Mouse (Mus musculus) erythroblast, embryonic 14.5 days (primary cell): ENCODE measurements around the gene Nt5c1a. TPM values are rescaled to one million over a fixed set of nuclear protein-coding genes. Genes with fewer than 3 reads are reported as not detected.

Source experiments
- H3K27me3 ChIP-seq: 2 replicates; pipeline ENCODE4 v1.6.1; 2012; ENCODE audit warnings: inconsistent platforms; ENCODE audit not compliant: control insufficient read depth
- H3K36me3 ChIP-seq: 2 replicates; pipeline ENCODE4 v1.6.1; 2012; ENCODE audit warnings: mild to moderate bottlenecking, inconsistent platforms; ENCODE audit not compliant: control insufficient read depth
- H3K4me1 ChIP-seq: 2 replicates; pipeline ENCODE4 v1.6.1; 2012; ENCODE audit warnings: inconsistent platforms; ENCODE audit not compliant: control insufficient read depth
- H3K4me3 ChIP-seq: replicated peaks from 2 replicates; pipeline ENCODE3; 2012; ENCODE audit warnings: moderate library complexity, mild to moderate bottlenecking, inconsistent platforms
- H3K9me3 ChIP-seq: 2 replicates; pipeline ENCODE4 v1.6.1; 2012; ENCODE audit warnings: low read length, inconsistent platforms, mixed read lengths; ENCODE audit not compliant: control insufficient read depth
- GATA1 ChIP-seq: IDR thresholded peaks from 2 replicates; pipeline ENCODE4 v1.6.1; 2012; ENCODE audit warnings: low read length, inconsistent platforms, mixed read lengths
- TAL1 ChIP-seq: IDR thresholded peaks from 3 replicates; pipeline ENCODE4 v1.6.1; 2012; ENCODE audit warnings: low read length, inconsistent platforms, mixed read lengths
- polyA plus RNA-seq: library from polyadenylated mRNA; stranded (reverse); fragments of >175 nt; gene quantifications from 2 replicates; pipeline ENCODE4 v1.2.3, GENCODE M21; 2012

Gene Nt5c1a
- polyA plus RNA-seq, 1 experiment: not detected

- Histone ChIP-seq H3K4me3 (no peak overlapping the region), H3K9me3 (no peaks in the 10 kb centered on the region; the same call in 1 of the 2 replicates), H3K36me3 (no peaks in the 10 kb centered on the region), H3K27me3 (peaks cover 62% of the 10 kb centered on the region), H3K4me1 (no peaks in the 10 kb centered on the region)
- TF ChIP-seq TAL1 (no peak), GATA1 (no peak)
These were observed 753 bp downstream of the Nt5c1a start for GRCm38 (mm10) chr4:123202094-123202420.

GRCm38 (mm10) chr4:123207337-123207736, 6.0 kb downstream of the Nt5c1a start:
- Histone ChIP-seq H3K4me3 (no peak overlapping the region), H3K27me3 (peaks cover 24% of the 10 kb centered on the region), H3K9me3 (no peaks in the 10 kb centered on the region; the same call in 1 of the 2 replicates), H3K36me3 (no peaks in the 10 kb centered on the region), H3K4me1 (no peaks in the 10 kb centered on the region)
- TF ChIP-seq GATA1: no peak

DNA sequence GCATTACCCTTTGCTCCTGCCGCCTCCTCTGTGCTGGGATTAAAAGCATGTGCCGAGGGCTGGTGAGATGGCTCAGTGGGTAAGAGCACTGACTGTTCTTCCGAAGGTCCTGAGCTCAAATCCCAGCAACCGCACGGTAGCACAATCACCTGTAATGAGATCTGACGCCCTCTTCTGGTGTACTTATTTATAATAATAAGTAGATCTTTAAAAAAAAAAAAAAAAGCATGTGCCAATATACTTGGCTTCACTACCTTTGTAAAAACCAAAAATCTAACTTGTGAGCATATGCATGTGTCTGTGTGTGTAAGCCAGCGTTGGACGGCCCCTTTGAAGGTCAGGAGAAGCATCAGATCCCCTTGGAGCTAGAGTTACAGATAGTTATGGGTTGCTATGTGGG, 9.7 kb downstream of the Nt5c1a start:
- Histone ChIP-seq H3K9me3 (no peaks in the 10 kb centered on the region), H3K4me3 (no peak overlapping the region), H3K4me1 (no peaks in the 10 kb centered on the region), H3K36me3 (no peaks in the 10 kb centered on the region), H3K27me3 (peaks cover 8% of the 10 kb centered on the region; the same call in 1 of the 2 replicates)
- TF ChIP-seq TAL1 (no peak), GATA1 (no peak)

GRCm38 (mm10) chr4:123211453-123211852, 10.1 kb downstream of the Nt5c1a start:
- Histone ChIP-seq H3K27me3 (peaks cover 8% of the 10 kb centered on the region; the same call in 1 of the 2 replicates), H3K4me1 (no peaks in the 10 kb centered on the region), H3K9me3 (no peaks in the 10 kb centered on the region), H3K4me3 (no peak overlapping the region), H3K36me3 (no peaks in the 10 kb centered on the region)
- TF ChIP-seq TAL1 (no peak), GATA1 (no peak)

DNA sequence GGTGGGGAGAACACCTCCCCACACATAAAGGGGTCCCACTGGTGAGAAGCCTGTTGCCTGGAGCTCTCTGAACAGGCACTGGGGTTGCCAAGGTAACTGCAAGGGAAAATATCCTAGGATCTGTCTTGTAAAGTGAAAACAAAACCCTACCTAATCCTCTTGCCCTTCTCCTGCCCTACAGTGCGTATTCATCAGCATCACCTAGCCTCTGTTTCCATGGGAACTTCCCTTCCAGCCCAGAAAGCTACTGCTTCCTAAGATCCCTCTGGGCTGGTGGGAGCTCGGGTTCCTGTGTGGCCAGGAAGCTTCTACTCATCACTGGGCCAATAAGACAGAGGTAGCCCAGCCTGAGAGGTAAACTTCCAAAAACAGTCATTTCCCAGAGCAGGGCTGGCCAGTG, 11.0 kb downstream of the Nt5c1a start:
- no peak for TF ChIP-seq TAL1
- peaks cover 8% of the 10 kb centered on the region; the same call in 1 of the 2 replicates for H3K27me3 ChIP-seq
- no peak overlapping the region for H3K4me3 ChIP-seq
- no peaks in the 10 kb centered on the region for H3K4me1 ChIP-seq
- H3K36me3 ChIP-seq: no peaks in the 10 kb centered on the region
- no peaks in the 10 kb centered on the region for H3K9me3 ChIP-seq

DNA sequence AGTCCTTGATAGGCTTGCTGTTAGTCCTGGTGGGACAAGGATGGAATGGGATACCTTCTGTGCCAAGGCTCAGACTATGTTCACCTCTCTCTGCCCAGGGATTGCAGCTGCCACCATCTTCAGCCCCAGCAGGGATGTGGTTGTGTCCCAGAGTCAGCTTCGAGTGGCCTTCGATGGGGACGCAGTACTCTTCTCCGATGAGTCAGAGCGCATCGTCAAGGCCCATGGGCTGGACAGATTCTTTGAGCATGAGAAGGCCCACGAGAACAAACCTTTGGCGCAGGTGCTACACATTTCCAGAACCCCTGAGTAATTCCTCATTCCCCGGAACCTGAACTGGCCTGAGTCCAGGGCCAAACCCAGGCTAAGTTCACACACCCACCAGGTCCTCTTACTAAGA, 12.7 kb downstream of the Nt5c1a start:
- H3K36me3 ChIP-seq: no peaks in the 10 kb centered on the region
- no peaks in the 10 kb centered on the region for H3K4me1 ChIP-seq
- H3K27me3 ChIP-seq: no peaks in the 10 kb centered on the region; the same call in 1 of the 2 replicates
- no peak for TF ChIP-seq GATA1
- no peak for TF ChIP-seq TAL1
- no peaks in the 10 kb centered on the region for H3K9me3 ChIP-seq
- no peak overlapping the region for H3K4me3 ChIP-seq

- H3K27me3 ChIP-seq: no peaks in the 10 kb centered on the region
- no peaks in the 10 kb centered on the region for H3K36me3 ChIP-seq
- TF ChIP-seq TAL1 (no peak), GATA1 (no peak)
- H3K4me1 ChIP-seq: no peaks in the 10 kb centered on the region
- H3K9me3 ChIP-seq: no peaks in the 10 kb centered on the region
- H3K4me3 ChIP-seq: no peak overlapping the region
These were observed 14.1 kb downstream of the Nt5c1a start for GRCm38 (mm10) chr4:123215367-123215766.

- Histone ChIP-seq H3K4me3 (no peak overlapping the region), H3K4me1 (no peaks in the 10 kb centered on the region), H3K9me3 (no peaks in the 10 kb centered on the region), H3K27me3 (no peaks in the 10 kb centered on the region), H3K36me3 (no peaks in the 10 kb centered on the region)
- TF ChIP-seq TAL1 (no peak), GATA1 (no peak)
These were observed 15.5 kb downstream of the Nt5c1a start for GRCm38 (mm10) chr4:123216782-123217181.

DNA sequence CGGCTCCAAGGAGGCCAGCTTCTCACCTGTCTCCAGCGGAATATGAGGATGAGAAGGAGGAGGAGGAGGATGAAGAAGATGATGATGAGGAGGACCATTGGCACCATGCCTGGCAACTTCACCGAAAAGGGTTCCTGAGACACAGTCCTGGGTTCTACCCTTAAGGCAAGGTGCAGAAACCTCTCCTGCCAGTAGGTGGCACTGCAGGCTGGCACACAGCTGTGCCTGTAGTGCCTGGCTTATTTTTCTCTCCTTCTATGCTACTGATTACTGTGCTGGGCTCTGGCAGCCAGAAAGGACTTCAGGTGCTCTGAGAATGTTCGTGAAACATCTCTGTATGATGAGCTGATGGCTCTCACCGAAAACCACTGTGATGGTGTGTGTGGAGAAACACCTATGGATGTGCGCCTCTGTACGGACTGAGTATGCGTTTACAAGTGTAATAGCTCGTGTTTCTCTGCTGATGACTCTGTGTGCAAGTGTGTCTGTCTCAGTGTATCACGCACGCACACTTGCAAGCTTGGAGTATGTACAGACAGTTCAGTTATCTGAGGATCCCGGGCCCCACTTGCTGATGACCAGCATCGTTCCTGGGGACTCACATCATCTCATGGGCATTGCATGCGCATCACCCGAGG, 18.5 kb downstream of the Nt5c1a start:
- Histone ChIP-seq H3K27me3 (no peaks in the 10 kb centered on the region), H3K4me1 (no peaks in the 10 kb centered on the region), H3K36me3 (no peaks in the 10 kb centered on the region), H3K9me3 (no peaks in the 10 kb centered on the region), H3K4me3 (no peak overlapping the region)
- TF ChIP-seq GATA1 (no peak), TAL1 (no peak)

GRCm38 (mm10) chr4:123220637-123221036, 19.3 kb downstream of the Nt5c1a start:
- Histone ChIP-seq H3K4me1 (no peaks in the 10 kb centered on the region), H3K9me3 (no peaks in the 10 kb centered on the region), H3K4me3 (no peak overlapping the region), H3K27me3 (no peaks in the 10 kb centered on the region), H3K36me3 (no peaks in the 10 kb centered on the region)
- TF ChIP-seq TAL1 (no peak), GATA1 (no peak)
